Mouse (Mus musculus) testis, adult 2 months (tissue): ENCODE data around the gene Plch2.

Experiments
- CTCF ChIP-seq: fragments of 200-500 bp; IDR thresholded peaks from 2 replicates; pipeline ENCODE4 v1.5.1; 2012; ENCODE audit warnings: low read depth, mild to moderate bottlenecking, inconsistent platforms, low read length, moderate library complexity; ENCODE audit not compliant: control insufficient read depth, insufficient read depth, insufficient replicate concordance
- POLR2A ChIP-seq: fragments of 200-500 bp; IDR thresholded peaks from 2 replicates; pipeline ENCODE4 v1.6.1; 2012; ENCODE audit warnings: low read depth, mild to moderate bottlenecking, inconsistent platforms, low read length, moderate library complexity; ENCODE audit not compliant: control insufficient read depth

DNA sequence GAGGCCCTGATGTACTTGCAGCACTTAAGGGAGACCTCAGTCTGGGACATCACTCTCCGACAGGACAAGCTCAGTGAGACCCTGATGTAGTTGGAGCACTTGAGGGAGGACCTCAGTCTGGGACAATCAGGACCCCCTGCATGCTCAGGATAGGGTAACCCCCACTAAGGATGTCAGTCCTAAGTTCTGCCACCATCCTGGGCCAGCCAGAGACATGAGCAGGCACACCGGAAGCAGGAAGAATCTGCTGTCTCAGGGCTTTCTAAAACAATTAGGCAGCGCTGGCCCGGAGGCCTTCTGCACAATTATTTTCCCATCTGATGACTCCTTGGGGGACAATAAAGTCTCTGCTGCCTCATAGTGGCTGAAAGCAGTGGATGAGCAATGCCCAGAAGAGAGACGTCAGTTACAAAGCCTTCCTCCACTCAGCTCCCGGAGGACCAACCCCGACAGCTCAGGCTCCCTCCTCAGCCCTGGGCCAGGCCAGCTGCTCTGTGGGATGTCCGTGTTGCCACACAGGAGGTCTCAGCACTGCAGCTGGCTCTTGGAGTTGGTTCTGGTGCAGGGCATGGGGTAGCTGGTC, 59.9 kb downstream of the Plch2 start:
- TF ChIP-seq POLR2A (no peak), CTCF (no peak)
